Mouse (Mus musculus) megakaryocyte progenitor cell, adult 5-6 weeks (primary cell): ENCODE data around the gene Gm28035. TPM values are rescaled to one million over a fixed set of nuclear protein-coding genes. Genes with fewer than 3 reads are reported as not detected.
A peak's percentile ranks its signal among the peaks of the same experiment; 100 is the strongest.

Experiments
- ATAC-seq: replicated peaks from 2 replicates; pipeline ENCODE4 v1.8.0; 2016; ENCODE audit warnings: mild to moderate bottlenecking, moderate TSS enrichment, inconsistent platforms; ENCODE audit not compliant: poor library complexity
- total RNA-seq, 2 experiments: library from RNA; stranded (forward) in 1 of 2; stranded (reverse) in 1 of 2; fragments of 157-497, 149-512 nt in 1 of 2; fragments of 200-1000 nt in 1 of 2; gene quantifications; 2 replicates each; pipeline versions ENCODE4 v1.2.3 to v1.2.4; 2015 to 2017

The Gm28035 gene
- total RNA-seq (2015) (not detected in 2 replicates), total RNA-seq (2017) (0.07 TPM in 1 of 2 replicates, not detected in the other)

DNA sequence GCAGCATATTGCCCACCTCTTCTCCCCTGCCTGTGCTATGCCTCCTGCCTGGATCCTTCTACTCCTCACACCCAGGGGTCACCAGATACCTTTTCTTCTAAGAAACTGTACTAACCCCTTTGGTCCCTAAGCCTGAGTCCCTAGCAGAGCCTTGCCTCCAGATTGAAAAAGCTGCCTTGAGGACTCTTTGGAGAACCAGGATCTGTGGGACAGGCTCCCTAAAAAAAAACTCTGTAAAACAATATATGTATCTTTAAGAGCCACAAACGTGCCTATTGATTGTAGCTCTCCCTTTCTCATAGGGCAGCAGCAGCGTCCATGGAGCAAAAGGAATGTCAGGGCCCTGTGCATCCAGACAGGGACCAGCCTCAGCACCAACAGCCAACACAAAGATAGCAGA lies at the start of gene Gm28035:
Gene Gm28035, plus strand, starts transcription at position 301 of the 400 bp plus-strand sequence.
- no peak for ATAC-seq

- ATAC-seq, result no peak
Observed at GRCm38 (mm10) chr2:30191790-30192580, 48.4 kb upstream of the Gm28035 start.

DNA sequence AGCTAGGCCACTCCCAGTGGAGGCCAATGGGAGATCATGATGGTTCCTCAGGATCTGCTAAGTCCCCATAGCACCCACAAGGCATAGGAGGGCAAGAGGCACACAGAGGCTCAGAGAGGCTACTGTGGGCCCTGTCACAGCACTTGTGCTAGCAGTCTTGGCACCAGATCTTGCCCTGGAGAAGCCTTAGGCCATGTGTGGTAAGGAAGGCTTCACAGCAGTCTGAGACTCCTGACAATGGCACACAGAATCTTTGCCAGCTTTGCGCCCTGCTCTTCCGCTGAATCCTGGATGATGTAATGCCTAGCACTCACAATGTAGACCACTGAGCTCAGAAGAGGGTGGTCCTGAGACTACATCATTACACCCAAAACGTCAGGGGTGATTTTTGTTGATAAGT lies 45.7 kb upstream of the Gm28035 start:
- no peak for ATAC-seq

GRCm38 (mm10) chr2:30198021-30198420 lies 42.3 kb upstream of the Gm28035 start:
- ATAC-seq, result no peak

DNA sequence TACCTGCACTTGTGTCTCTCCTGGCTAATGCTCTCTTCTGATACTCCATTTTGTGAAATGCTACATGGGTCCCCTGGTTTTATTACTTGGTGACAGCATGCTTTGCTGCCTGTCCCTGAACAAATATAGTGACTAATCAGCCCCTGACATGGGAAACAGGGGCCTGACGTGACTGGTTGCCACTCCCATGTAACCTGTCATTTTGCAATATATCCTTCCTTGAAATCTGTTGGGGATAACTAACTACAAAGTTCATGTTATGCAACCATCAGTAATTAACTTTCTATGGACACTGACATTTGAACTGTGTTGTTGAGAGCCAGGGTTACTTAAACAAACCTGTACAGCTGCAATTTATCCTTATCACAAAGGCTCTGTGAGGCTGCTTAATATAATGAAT lies 40.4 kb upstream of the Gm28035 start:
- ATAC-seq, result no peak

- no peak for ATAC-seq
Observed at GRCm38 (mm10) chr2:30200388-30200925, 39.9 kb upstream of the Gm28035 start.

DNA sequence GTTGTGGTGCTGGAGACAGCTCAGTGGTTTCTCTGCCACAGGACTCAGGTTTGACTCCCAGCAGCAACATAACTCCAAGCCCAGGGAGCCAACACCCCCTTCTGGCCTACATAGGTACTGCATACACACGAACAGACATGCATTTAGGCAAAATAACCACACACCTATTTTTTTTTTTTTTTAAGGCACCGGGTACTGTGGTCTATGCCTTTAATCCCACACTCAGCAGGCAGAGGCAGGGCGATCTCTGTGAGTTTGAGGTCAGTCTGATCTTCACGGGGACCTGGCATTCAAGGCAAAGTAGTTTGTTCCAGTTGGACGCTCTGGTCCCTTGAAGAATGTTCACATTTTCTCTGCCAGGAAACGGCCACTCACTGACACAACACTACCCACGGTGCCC lies 36.9 kb upstream of the Gm28035 start:
- ATAC-seq, result peak; percentile 43

- peak; percentile 14 for ATAC-seq
Observed at GRCm38 (mm10) chr2:30205255-30205628, 35.1 kb upstream of the Gm28035 start.

DNA sequence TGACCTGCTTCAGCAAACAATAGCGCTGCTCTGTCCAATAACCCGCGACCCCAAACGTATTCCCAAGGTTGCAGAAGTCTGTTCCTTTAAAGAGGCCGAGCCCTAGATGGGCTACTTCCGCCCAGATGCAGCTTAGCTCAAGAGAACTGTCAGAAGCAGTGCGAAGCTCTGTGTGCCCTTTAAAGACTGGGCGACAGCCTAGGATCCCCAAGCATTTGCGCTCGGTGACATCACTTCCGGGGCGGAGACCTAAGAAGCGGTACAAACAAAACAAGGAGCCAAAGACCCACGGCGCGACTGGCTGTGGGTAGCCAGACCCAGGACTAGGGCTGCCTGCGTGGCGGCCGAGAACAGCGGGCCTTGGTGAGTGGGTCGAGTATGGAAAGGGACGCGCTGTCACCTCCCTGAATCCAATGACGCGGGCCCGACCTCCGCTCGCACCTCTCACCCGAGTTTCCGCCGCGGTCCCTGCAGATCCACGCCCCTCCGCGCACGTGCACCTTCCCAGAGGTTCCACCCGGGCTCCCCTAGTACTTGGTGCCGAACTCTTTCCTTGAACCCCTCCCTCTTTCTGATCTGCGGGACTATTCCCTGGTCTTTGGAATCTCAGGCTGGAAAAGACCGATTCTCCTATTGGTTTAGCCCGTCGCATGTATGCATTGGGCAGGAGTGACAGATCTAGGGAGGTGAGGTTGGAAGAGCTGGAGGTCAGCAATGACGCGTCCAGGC lies 34.6 kb upstream of the Gm28035 start, which contains the start of gene Kyat1:
Gene Kyat1, minus strand, starts transcription at position 219 of the 729 bp plus-strand sequence.
- ATAC-seq, result peak; percentile 94

DNA sequence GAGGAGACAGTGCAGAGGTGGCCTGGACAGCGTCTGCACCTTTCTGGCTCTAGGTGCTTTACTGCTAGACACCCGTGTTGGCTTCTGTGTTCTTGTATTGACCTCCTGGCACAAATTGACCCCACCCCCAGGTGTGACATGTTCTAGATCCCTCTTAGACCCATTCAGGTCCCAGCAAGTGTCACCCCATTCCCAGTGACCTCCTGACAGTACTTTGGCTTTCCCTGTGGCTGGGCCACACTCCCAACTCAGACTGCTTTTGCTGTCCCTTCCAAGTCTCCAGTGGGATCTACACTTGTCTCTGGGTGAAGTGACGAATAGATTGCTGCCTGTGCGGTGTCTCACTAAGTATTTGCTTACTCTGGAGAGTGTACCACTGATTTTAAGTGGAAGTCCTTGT lies 33.0 kb upstream of the Gm28035 start:
- ATAC-seq, result no peak

DNA sequence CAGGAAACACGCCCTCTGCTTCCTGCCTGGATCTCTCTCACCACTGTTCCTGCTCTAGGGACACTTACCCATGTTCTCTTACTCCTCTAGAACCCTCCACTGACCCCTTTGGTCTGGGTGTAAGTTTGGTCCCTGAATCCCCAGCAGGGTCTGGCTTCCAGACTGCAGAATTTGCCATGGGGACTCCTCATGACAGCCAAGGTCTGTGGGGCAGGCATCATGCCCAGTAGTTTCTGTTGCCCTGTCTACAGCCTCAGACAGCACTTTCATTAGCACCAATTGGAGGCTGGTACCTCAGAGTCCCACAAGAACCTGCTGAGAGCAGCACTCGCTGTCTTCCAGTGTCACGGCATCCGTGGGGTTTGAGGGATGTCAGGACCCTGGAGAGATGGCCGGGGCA lies 32.5 kb upstream of the Gm28035 start:
- ATAC-seq, result no peak

DNA sequence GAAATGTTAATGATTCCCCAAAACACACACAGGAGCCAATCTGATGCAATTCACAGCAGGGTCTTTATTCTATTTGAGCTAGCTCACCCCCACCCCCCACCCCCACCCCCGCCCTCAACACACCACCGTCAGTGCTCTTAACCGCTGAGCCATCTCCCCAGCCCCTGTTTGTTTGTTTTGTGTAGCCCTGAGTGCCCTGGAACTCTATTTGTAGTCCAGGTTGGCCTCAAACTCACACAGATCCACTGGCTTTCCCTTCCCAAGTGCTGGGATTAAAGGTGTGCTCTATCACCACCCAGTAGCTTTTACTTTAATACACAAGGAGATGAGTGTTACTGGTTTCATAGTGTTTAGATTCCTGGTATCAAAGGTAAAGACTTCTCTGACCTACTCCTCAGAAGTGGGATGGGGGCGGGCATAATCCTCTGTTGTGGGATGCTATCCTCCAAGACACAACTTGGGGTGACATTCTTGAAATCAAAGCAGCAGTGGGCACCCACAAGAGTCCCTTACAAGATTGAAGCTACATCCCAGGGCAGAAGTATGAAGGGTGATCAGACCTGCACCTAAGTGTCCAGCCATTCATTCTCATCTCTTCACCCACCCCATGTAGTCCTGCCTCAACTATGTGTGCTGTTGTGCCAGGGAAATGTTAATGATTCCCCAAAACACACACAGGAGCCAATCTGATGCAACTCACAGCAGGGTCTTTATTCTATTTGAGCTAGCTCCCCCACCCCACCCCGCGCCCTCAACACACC lies 28.8 kb upstream of the Gm28035 start:
- no peak for ATAC-seq

- ATAC-seq, result no peak
Observed at GRCm38 (mm10) chr2:30212169-30212545, 28.2 kb upstream of the Gm28035 start.

DNA sequence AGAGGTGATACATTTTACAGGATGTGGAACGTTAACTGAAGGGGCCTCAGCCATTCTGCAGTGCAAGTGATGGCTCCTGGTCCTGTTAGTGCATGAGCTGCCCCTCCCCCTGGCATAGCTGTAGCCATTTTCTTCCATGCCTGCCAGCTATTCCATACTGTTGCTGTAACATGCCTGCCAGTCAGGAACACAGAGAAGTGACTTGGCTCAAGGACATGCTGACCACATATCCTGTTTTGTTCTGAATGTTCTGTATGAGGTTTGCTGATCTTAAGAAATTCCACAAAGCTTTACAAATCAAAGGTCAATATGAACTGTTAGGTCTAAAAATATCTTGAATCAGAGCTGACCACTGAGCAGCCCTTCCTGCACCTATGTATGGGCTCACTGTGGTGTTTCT lies 27.4 kb upstream of the Gm28035 start:
- no peak for ATAC-seq

GRCm38 (mm10) chr2:30214745-30215144 lies 25.6 kb upstream of the Gm28035 start:
- ATAC-seq, result no peak

GRCm38 (mm10) chr2:30215493-30215892 lies 24.9 kb upstream of the Gm28035 start:
- no peak for ATAC-seq

DNA sequence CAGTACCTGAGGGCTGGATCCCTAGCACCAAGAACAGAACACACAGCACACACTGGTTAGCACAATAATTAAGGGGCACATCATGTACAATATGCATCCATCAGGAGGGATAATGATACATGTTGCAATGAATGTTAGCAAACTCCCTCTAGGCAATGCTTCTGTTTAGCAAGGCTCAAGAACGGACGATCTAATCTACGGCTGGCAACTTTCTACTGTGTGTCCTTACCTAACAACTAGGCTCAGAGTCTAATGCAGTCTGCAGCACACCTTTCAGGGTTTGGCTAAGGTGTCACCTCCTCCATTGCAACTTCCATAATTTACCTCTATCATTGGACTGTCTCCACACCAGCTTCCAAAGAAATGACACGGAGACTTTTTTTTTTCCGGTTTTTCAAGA lies 24.1 kb upstream of the Gm28035 start:
- no peak for ATAC-seq

GRCm38 (mm10) chr2:30235593-30235992 lies 4.8 kb upstream of the Gm28035 start:
- ATAC-seq, result no peak

DNA sequence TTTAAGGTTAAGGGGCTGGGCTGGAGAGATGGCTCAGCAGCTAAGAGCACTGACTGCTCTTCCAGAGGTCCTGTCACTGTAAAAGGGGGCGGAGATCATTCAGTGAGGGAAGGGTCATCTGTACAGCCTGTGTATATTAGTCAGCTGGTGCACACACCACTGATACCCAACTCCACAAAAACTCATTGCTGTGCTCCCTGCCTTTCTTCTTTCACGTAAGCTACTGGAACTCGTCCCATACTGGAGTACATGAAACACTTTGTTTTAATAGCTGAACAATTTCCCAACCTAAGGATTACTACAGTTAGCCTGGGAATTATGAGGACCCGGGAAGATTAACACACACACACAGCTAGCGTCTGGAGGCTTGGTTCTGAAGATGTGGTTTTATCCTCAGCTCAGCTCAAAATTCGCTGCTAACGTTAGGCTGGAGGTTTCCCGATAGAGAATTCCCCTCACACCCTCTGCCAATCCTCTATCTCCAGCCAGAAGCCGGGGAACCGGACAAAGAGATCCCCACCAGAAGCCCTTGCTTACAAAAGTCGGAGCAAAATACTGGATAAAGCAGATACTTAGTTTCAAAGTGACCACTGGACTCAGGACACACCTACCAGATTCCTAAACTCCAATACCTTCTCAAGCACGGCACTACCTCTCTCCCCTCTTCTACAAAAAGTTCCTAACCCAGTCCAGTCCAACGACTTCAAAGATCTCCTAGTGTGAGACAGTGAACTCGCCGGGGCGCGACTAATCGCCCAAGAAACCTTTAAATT lies 3.8 kb upstream of the Gm28035 start:
- ATAC-seq, result no peak

DNA sequence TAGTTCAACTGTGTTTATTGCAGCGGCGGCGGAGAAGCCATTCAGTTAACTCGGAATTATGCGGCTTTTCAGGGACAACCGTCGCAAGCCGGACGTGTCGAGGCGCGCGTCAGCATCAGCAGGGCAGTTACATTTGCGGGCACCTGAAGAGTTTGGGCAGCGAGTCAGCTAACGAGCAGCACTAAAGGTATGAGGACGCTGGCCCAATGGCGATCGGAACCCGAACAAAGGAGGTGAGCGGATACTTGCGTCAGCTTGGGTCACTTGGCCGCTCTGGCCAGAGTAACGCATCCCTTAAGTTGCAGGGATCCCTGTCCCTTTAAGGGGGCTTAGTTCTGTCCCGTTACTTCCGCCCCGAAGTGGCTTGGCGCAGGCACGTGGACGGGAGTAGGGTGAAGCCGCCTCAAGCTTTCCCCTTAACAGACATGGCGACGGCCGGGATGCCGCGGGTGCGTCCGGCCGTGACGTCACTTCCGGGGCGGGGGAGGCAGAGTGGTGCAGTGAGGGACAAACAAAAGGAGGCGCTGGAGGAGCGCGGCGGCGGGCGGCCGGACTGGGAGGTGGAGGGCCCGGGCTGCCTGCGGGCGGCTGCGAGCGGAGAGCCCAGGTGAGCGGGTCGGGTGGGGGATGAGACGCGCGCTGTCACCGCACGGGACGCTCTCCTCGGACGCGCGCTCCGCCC lies 3.0 kb upstream of the Gm28035 start, which contains the start of gene Lrrc8a:
Gene Lrrc8a, plus strand, starts transcription at position 517 of the 682 bp plus-strand sequence.
- ATAC-seq, result peak; percentile 87
